Mouse (Mus musculus) C2C12 (cell line): ENCODE measurements around the gene Tmem135.

ENCODE experiments used
- CTCF ChIP-seq: IDR thresholded peaks from one replicate; pipeline ENCODE4 v1.5.1; 2011; ENCODE audit not compliant: control insufficient read depth, insufficient read depth, insufficient read length
- MAX ChIP-seq: IDR thresholded peaks from one replicate; pipeline ENCODE4 v1.6.1; 2011; ENCODE audit warnings: mild to moderate bottlenecking, control low read depth
- USF1 ChIP-seq: IDR thresholded peaks from one replicate; pipeline ENCODE4 v1.6.1; 2011; ENCODE audit warnings: low read depth, mild to moderate bottlenecking, control low read depth, moderate library complexity

- TF ChIP-seq CTCF (no peak), USF1 (no peak), MAX (no peak)
Measured at GRCm38 (mm10) chr7:89099756-89100155, 304.3 kb downstream of the Tmem135 start.
